8 mouse cellular contexts compared by ENCODE assay signal in the genomic region with DNA sequence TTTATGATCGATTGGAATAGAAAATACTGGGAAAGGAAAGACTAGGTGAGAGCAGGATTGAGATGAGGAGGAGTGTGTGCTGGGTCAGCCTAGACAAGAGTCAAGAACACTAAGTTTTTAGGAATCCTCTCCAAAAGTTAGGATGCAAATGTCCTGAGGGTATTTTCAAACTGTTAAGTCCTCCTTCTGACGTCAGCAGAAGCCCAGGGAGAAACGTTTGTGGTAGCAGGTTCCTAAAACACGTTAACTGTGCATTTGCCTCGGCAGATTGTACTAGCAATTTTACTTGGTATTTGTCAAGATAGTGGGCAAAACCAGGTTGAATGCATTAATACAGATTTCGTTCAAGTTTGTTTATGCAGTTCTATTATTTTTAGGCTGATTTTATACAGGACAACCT. TPM values are rescaled to one million over a fixed set of nuclear protein-coding genes. Genes with fewer than 3 reads are reported as not detected.
DNase-seq lines count a peak whose midpoint lies in the region; ATAC-seq lines count a peak whose summit lies in the region.

No protein-coding gene starts in this region.

- H3K27me3 ChIP-seq in forebrain, embryonic 16.5 days (replicated peaks; ENCODE audit: control insufficient read depth, insufficient read depth, low read length): no peaks in the 10 kb centered on the region
- H3K27me3 ChIP-seq in liver, embryonic 16.5 days (ENCODE audit: control insufficient read depth, insufficient read depth, low read depth, low read length): peaks cover 5% of the 10 kb centered on the region; the same call in 1 of the 2 replicates

- H3K4me3 ChIP-seq in forebrain, embryonic 16.5 days (replicated peaks; ENCODE audit: low read length): peak overlapping the region; percentile 82
- H3K4me3 ChIP-seq in liver, embryonic 16.5 days (ENCODE audit: low read depth, low read length): peak overlapping the region; percentile 66

- H3K4me2 ChIP-seq in forebrain, embryonic 16.5 days (ENCODE audit: low read length): peak overlapping the region; percentile 91
- H3K4me2 ChIP-seq in liver, embryonic 16.5 days (ENCODE audit: low read depth, low read length): peak overlapping the region; percentile 56

- no peaks in the 10 kb centered on the region for H3K9me3 ChIP-seq in forebrain, embryonic 16.5 days (ENCODE audit: control insufficient read depth, low read length)
- H3K9me3 ChIP-seq in liver, embryonic 16.5 days (replicated peaks; ENCODE audit: control insufficient read depth, low read length): no peaks in the 10 kb centered on the region

- H3K27ac ChIP-seq in forebrain, embryonic 16.5 days (ENCODE audit: low read length): no peak overlapping the region
- no peak overlapping the region for H3K27ac ChIP-seq in liver, embryonic 16.5 days (ENCODE audit: low read length)

- 0 out of 2 replicates have a peak, but pooled peaks cover 4% of the 10 kb centered on the region for H3K36me3 ChIP-seq in forebrain, embryonic 16.5 days (ENCODE audit: control insufficient read depth, insufficient read depth)
- H3K36me3 ChIP-seq in liver, embryonic 16.5 days (ENCODE audit: control insufficient read depth, insufficient read depth): no peaks in the 10 kb centered on the region; the same call in 1 of the 2 replicates

- WGBS in forebrain, embryonic 16.5 days: 16% methylated on average over 6 of the region's 6 CpGs
- 10% methylated on average over 6 of the region's 6 CpGs for WGBS in liver, embryonic 16.5 days (ENCODE audit: insufficient replicate concordance)

- H3K9ac ChIP-seq in forebrain, embryonic 16.5 days (replicated peaks; ENCODE audit: low read depth, low read length): no peak overlapping the region
- H3K9ac ChIP-seq in liver, embryonic 16.5 days (ENCODE audit: low read depth, low read length): no peak overlapping the region

- ATAC-seq in forebrain, embryonic 16.5 days: no peak
- ATAC-seq in liver, embryonic 16.5 days (ENCODE audit: low read depth): no peak

- peaks cover 12% of the 10 kb centered on the region for H3K4me1 ChIP-seq in forebrain, embryonic 16.5 days (replicated peaks; ENCODE audit: control insufficient read depth, insufficient read depth, low read length)
- no peaks in the 10 kb centered on the region; the same call in 1 of the 2 replicates for H3K4me1 ChIP-seq in liver, embryonic 16.5 days (ENCODE audit: control insufficient read depth, low read depth, low read length)

- DNase-seq in embryo, embryonic 10.5 days (ENCODE audit: low spot score): peak; percentile 42
- no peak for DNase-seq in embryo, embryonic 10 days (ENCODE audit: low spot score)
- DNase-seq in CD4-positive helper T cell, adult 2 months (ENCODE audit: low read depth, low spot score): peak; percentile 3
- DNase-seq in thymus, postnatal 10 days (ENCODE audit: low spot score in 2 of 2): no peak
- DNase-seq in adrenal gland, adult (ENCODE audit: inconsistent age in 2 of 2, low spot score in 1 of 2): no peak
- no peak for DNase-seq in gastrocnemius, adult 8-10 months (ENCODE audit: low spot score in 2 of 2)

RNA-seq across cellular contexts. Expression of a gene that starts 1.0 kb away (rescaled TPM):
- polyA plus RNA-seq in forebrain, embryonic 16.5 days (2015; fragmentation: Nextera tagmentation; extraction: Ambion mirVana): 12.2 and 17.8 TPM in 2 replicates
- 4.7 and 4.8 TPM in 2 replicates for polyA plus RNA-seq in liver, embryonic 16.5 days (2015; fragmentation: Nextera tagmentation; extraction: Ambion mirVana)
- total RNA-seq in gastrocnemius, adult 8-10 months (2022): not detected

RNA-seq across cellular contexts. Expression of a gene that starts 12.4 kb away (rescaled TPM):
- 1.5 and 2.0 TPM in 2 replicates for polyA plus RNA-seq in forebrain, embryonic 16.5 days (2015; fragmentation: Nextera tagmentation; extraction: Ambion mirVana)
- polyA plus RNA-seq in liver, embryonic 16.5 days (2015; fragmentation: Nextera tagmentation; extraction: Ambion mirVana): 1.7 and 1.9 TPM in 2 replicates
- total RNA-seq in gastrocnemius, adult 8-10 months (2022): 1 to 10 TPM; 4.0 to 5.8 (median 5.0) TPM

RNA-seq across cellular contexts. Expression of a gene that starts 41.1 kb away (rescaled TPM):
- polyA plus RNA-seq in forebrain, embryonic 16.5 days (2015; fragmentation: Nextera tagmentation; extraction: Ambion mirVana): 0.17 TPM in 1 of 2 replicates, not detected in the other
- polyA plus RNA-seq in liver, embryonic 16.5 days (2015; fragmentation: Nextera tagmentation; extraction: Ambion mirVana): 0.27 TPM in 2 replicates
- total RNA-seq in gastrocnemius, adult 8-10 months (2022): under 1 TPM in 2 of 4 experiments, not detected in 2; 0.35 to 0.54 TPM

Comparison
In these comparisons a context has a peak if more than half of its experiments do, and no peak if none do; other contexts are left out.
1. DNase-seq: peak in embryo, embryonic 10.5 days (single experiment) and CD4-positive helper T cell, adult 2 months (single experiment); none in embryo, embryonic 10 days (single experiment), thymus, postnatal 10 days (0 of 2), adrenal gland, adult (0 of 2) and gastrocnemius, adult 8-10 months (0 of 2).